Mouse (Mus musculus) liver, postnatal 0 days (tissue): ENCODE data around the gene Bpi.

Experiments
- CTCF ChIP-seq: sonication (generic); IDR thresholded peaks from 2 replicates; pipeline ENCODE4 v1.5.1; 2016; ENCODE audit warnings: antibody characterized with exemption, low read depth
- EP300 ChIP-seq: IDR thresholded peaks from 2 replicates; pipeline ENCODE4 v1.6.1; 2016; ENCODE audit warnings: antibody characterized with exemption, low read depth, mild to moderate bottlenecking

- TF ChIP-seq CTCF: no peak
- TF ChIP-seq EP300: no peak
These were observed 19.8 kb upstream of the Bpi start for GRCm38 (mm10) chr2:158238101-158238500.
